Mouse (Mus musculus): ENCODE data around the gene Nrf1. TPM values are rescaled to one million over a fixed set of nuclear protein-coding genes. Genes with fewer than 3 reads are reported as not detected.

Gene Nrf1
- total RNA-seq, 2 experiments from 2014 or later: 19.5 to 22.6 TPM

- no peak for DNase-seq
- intact Hi-C loops (cut with DNase I): no loop called here
Observed at GRCm38 (mm10) chr6:30139329-30140045, 91.7 kb downstream of the Nrf1 start.

GRCm38 (mm10) chr6:30143263-30143662 is 95.5 kb downstream of the Nrf1 start:
- DNase-seq: no peak
- intact Hi-C loops (cut with DNase I): no loop called here

GRCm38 (mm10) chr6:30147058-30147457 is 99.3 kb downstream of the Nrf1 start:
- DNase-seq: no peak
- intact Hi-C loops (cut with DNase I): no loop called here

GRCm38 (mm10) chr6:30147753-30148152 is 100.0 kb downstream of the Nrf1 start:
- intact Hi-C loops (cut with DNase I): no loop called here
- DNase-seq: no peak

GRCm38 (mm10) chr6:30150471-30150870 is 102.7 kb downstream of the Nrf1 start:
- no peak for DNase-seq
- intact Hi-C loops (cut with DNase I): no loop called here

- intact Hi-C loops (cut with DNase I): no loop called here
- DNase-seq: no peak
Observed at GRCm38 (mm10) chr6:30152163-30152562, 104.4 kb downstream of the Nrf1 start.

GRCm38 (mm10) chr6:30152649-30153048 is 104.9 kb downstream of the Nrf1 start:
- peak; percentile 53 to 68 for DNase-seq
- intact Hi-C loops (cut with DNase I): no loop called here

GRCm38 (mm10) chr6:30153076-30153475 is 105.3 kb downstream of the Nrf1 start:
- intact Hi-C loops (cut with DNase I): no loop called here
- DNase-seq: no peak

GRCm38 (mm10) chr6:30153733-30154415 is 106.1 kb downstream of the Nrf1 start:
- intact Hi-C loops (cut with DNase I): no loop called here
- no peak for DNase-seq

GRCm38 (mm10) chr6:30159516-30160045 is 111.8 kb downstream of the Nrf1 start:
- intact Hi-C loops (cut with DNase I): no loop called here

GRCm38 (mm10) chr6:30160408-30160807 is 112.6 kb downstream of the Nrf1 start:
- DNase-seq: no peak
- intact Hi-C loops (cut with DNase I): no loop called here

More at GRCm38 (mm10) chr6:30159516-30160045, 111.8 kb downstream of the Nrf1 start:
- DNase-seq: no peak

- intact Hi-C loops (cut with DNase I): no loop called here
- no peak for DNase-seq
Observed at GRCm38 (mm10) chr6:30161618-30162017, 113.8 kb downstream of the Nrf1 start.

- intact Hi-C loops (cut with DNase I): no loop called here
- peak in 1 of 2 experiments; percentile 52 for DNase-seq
Observed at GRCm38 (mm10) chr6:30162091-30162490, 114.3 kb downstream of the Nrf1 start.

GRCm38 (mm10) chr6:30166349-30166748 is 118.6 kb downstream of the Nrf1 start:
- intact Hi-C loops (cut with DNase I): no loop called here
- DNase-seq: no peak

GRCm38 (mm10) chr6:30167192-30167591 is 119.4 kb downstream of the Nrf1 start:
- intact Hi-C loops (cut with DNase I): no loop called here

GRCm38 (mm10) chr6:30168275-30168674 is 120.5 kb downstream of the Nrf1 start:
- intact Hi-C loops (cut with DNase I): no loop called here
- peak; percentile 58 to 62 for DNase-seq

More at GRCm38 (mm10) chr6:30167192-30167591, 119.4 kb downstream of the Nrf1 start:
- DNase-seq: no peak

GRCm38 (mm10) chr6:30169148-30169547 is 121.4 kb downstream of the Nrf1 start:
- intact Hi-C loops (cut with DNase I): no loop called here
- no peak for DNase-seq

- intact Hi-C loops (cut with DNase I): no loop called here
- DNase-seq: no peak
Observed at GRCm38 (mm10) chr6:30171226-30171625, 123.4 kb downstream of the Nrf1 start.

GRCm38 (mm10) chr6:30171967-30172366 is 124.2 kb downstream of the Nrf1 start:
- intact Hi-C loops (cut with DNase I): no loop called here
- DNase-seq: no peak

GRCm38 (mm10) chr6:30172441-30172819 is 124.6 kb downstream of the Nrf1 start:
- no peak for DNase-seq
- intact Hi-C loops (cut with DNase I): no loop called here

- intact Hi-C loops (cut with DNase I): no loop called here
- DNase-seq: no peak
Observed at GRCm38 (mm10) chr6:30172820-30173550, 125.2 kb downstream of the Nrf1 start.

Measured in heart, postnatal 10 days (tissue).